Mouse (Mus musculus): ENCODE data around the gene Gm12258. TPM values are rescaled to one million over a fixed set of nuclear protein-coding genes. Genes with fewer than 3 reads are reported as not detected.

The Gm12258 gene
- polyA plus RNA-seq, 1 experiment from 2014 or later, result 5.4 TPM

GRCm38 (mm10) chr11:58860744-58861143, 13.8 kb downstream of the Gm12258 start:
- H3K4me3 ChIP-seq (ENCODE audit: low read depth, low read length), result no peak overlapping the region
- H3K9me3 ChIP-seq (ENCODE audit: low read length), result peaks cover 12% of the 10 kb centered on the region
- H3K27me3 ChIP-seq (replicated peaks; ENCODE audit: insufficient read depth, low read length), result no peaks in the 10 kb centered on the region
- H3K36me3 ChIP-seq (ENCODE audit: insufficient read depth, low read length), result peaks cover 51% of the 10 kb centered on the region
- no peaks in the 10 kb centered on the region for H3K4me1 ChIP-seq (ENCODE audit: insufficient read depth, low read depth, low read length)
- TF ChIP-seq EP300 (IDR thresholded peaks at IDR 0.05) (no peak), CTCF (IDR thresholded peaks at IDR 0.05) (no peak)
- no peak for DNase-seq (ENCODE audit: low spot score)
- ATAC-seq, result no peak
- no peak overlapping the region for H3K4me2 ChIP-seq (replicated peaks; ENCODE audit: low read depth, low read length)
- WGBS, result 96% methylated on average over 8 of the region's 8 CpGs
- H3K27ac ChIP-seq (ENCODE audit: low read length), result no peak overlapping the region
- no peak overlapping the region for H3K9ac ChIP-seq (replicated peaks; ENCODE audit: low read depth)

GRCm38 (mm10) chr11:58867039-58867953, 20.3 kb downstream of the Gm12258 start, which contains the start of gene 2810021J22Rik:
TSS of gene 2810021J22Rik (plus strand) at chr11:58867216.
- WGBS, result 2% methylated on average over 37 of the region's 37 CpGs
- peak; percentile 82 for DNase-seq (ENCODE audit: low spot score)
- TF ChIP-seq CTCF (IDR thresholded peaks at IDR 0.05), result peak; percentile 38
- no peak for TF ChIP-seq EP300 (IDR thresholded peaks at IDR 0.05)
- Histone ChIP-seq H3K27me3 (replicated peaks; ENCODE audit: insufficient read depth, low read length) (no peaks in the 10 kb centered on the region), H3K9me3 (ENCODE audit: low read length) (no peaks in the 10 kb centered on the region), H3K4me2 (replicated peaks; ENCODE audit: low read depth, low read length) (peak within 1 kb of the TSS; percentile 84), H3K27ac (ENCODE audit: low read length) (peak within 1 kb of the TSS; percentile 62; the same call in 1 of the 2 replicates), H3K4me1 (ENCODE audit: insufficient read depth, low read depth, low read length) (peaks cover 8% of the 10 kb centered on the region; the same call in 1 of the 2 replicates), H3K4me3 (ENCODE audit: low read depth, low read length) (peak within 1 kb of the TSS; percentile 63), H3K36me3 (ENCODE audit: insufficient read depth, low read length) (peaks cover 3% of the 10 kb centered on the region; the same call in 1 of the 2 replicates), H3K9ac (replicated peaks; ENCODE audit: low read depth) (peak within 1 kb of the TSS; percentile 59)
- ATAC-seq, result peak; percentile 91

- Histone ChIP-seq H3K27me3 (replicated peaks; ENCODE audit: insufficient read depth, low read length) (no peaks in the 10 kb centered on the region), H3K9me3 (ENCODE audit: low read length) (no peaks in the 10 kb centered on the region), H3K27ac (ENCODE audit: low read length) (no peak overlapping the region), H3K9ac (replicated peaks; ENCODE audit: low read depth) (no peak overlapping the region), H3K4me1 (ENCODE audit: insufficient read depth, low read depth, low read length) (peaks cover 8% of the 10 kb centered on the region; the same call in 1 of the 2 replicates), H3K4me3 (ENCODE audit: low read depth, low read length) (peak overlapping the region; percentile 63; the same call in 1 of the 2 replicates), H3K36me3 (ENCODE audit: insufficient read depth, low read length) (peaks cover 3% of the 10 kb centered on the region; the same call in 1 of the 2 replicates), H3K4me2 (replicated peaks; ENCODE audit: low read depth, low read length) (peak overlapping the region; percentile 84)
- WGBS, result 83% methylated on average over 6 of the region's 6 CpGs
- DNase-seq (ENCODE audit: low spot score) (no peak), ATAC-seq (no peak)
- TF ChIP-seq EP300 (IDR thresholded peaks at IDR 0.05), result no peak
- TF ChIP-seq CTCF (IDR thresholded peaks at IDR 0.05), result no peak
Measured at GRCm38 (mm10) chr11:58867954-58868330, 21.0 kb downstream of the Gm12258 start.

- WGBS, result 79% methylated on average over 4 of the region's 4 CpGs
- no peaks in the 10 kb centered on the region for H3K27me3 ChIP-seq (replicated peaks; ENCODE audit: insufficient read depth, low read length)
- H3K4me1 ChIP-seq (ENCODE audit: insufficient read depth, low read depth, low read length), result peaks cover 8% of the 10 kb centered on the region; the same call in 1 of the 2 replicates
- H3K4me3 ChIP-seq (ENCODE audit: low read depth, low read length), result no peak overlapping the region
- ATAC-seq (no peak), DNase-seq (ENCODE audit: low spot score) (no peak)
- no peak overlapping the region for H3K27ac ChIP-seq (ENCODE audit: low read length)
- peaks cover 3% of the 10 kb centered on the region; the same call in 1 of the 2 replicates for H3K36me3 ChIP-seq (ENCODE audit: insufficient read depth, low read length)
- H3K9ac ChIP-seq (replicated peaks; ENCODE audit: low read depth), result no peak overlapping the region
- H3K9me3 ChIP-seq (ENCODE audit: low read length), result no peaks in the 10 kb centered on the region
- H3K4me2 ChIP-seq (replicated peaks; ENCODE audit: low read depth, low read length), result no peak overlapping the region
- no peak for TF ChIP-seq CTCF (IDR thresholded peaks at IDR 0.05)
- TF ChIP-seq EP300 (IDR thresholded peaks at IDR 0.05), result no peak
Measured at GRCm38 (mm10) chr11:58870961-58871360, 24.0 kb downstream of the Gm12258 start.

- H3K9me3 ChIP-seq (ENCODE audit: low read length), result no peaks in the 10 kb centered on the region
- H3K4me2 ChIP-seq (replicated peaks; ENCODE audit: low read depth, low read length), result no peak overlapping the region
- no peak overlapping the region for H3K27ac ChIP-seq (ENCODE audit: low read length)
- no peaks in the 10 kb centered on the region for H3K4me1 ChIP-seq (ENCODE audit: insufficient read depth, low read depth, low read length)
- ATAC-seq (no peak), DNase-seq (ENCODE audit: low spot score) (no peak)
- peaks cover 13% of the 10 kb centered on the region; the same call in 1 of the 2 replicates for H3K36me3 ChIP-seq (ENCODE audit: insufficient read depth, low read length)
- 78% methylated on average over 8 of the region's 8 CpGs for WGBS
- H3K4me3 ChIP-seq (ENCODE audit: low read depth, low read length), result no peak overlapping the region
- TF ChIP-seq EP300 (IDR thresholded peaks at IDR 0.05) (no peak), CTCF (IDR thresholded peaks at IDR 0.05) (no peak)
- no peak overlapping the region for H3K9ac ChIP-seq (replicated peaks; ENCODE audit: low read depth)
- no peaks in the 10 kb centered on the region for H3K27me3 ChIP-seq (replicated peaks; ENCODE audit: insufficient read depth, low read length)
Measured at GRCm38 (mm10) chr11:58883756-58884155, 36.8 kb downstream of the Gm12258 start.

GRCm38 (mm10) chr11:58890511-58890910, 43.6 kb downstream of the Gm12258 start:
- Histone ChIP-seq H3K36me3 (ENCODE audit: insufficient read depth, low read length) (peaks cover 38% of the 10 kb centered on the region), H3K4me2 (replicated peaks; ENCODE audit: low read depth, low read length) (no peak overlapping the region), H3K9ac (replicated peaks; ENCODE audit: low read depth) (no peak overlapping the region), H3K4me3 (ENCODE audit: low read depth, low read length) (no peak overlapping the region), H3K9me3 (ENCODE audit: low read length) (no peaks in the 10 kb centered on the region), H3K27me3 (replicated peaks; ENCODE audit: insufficient read depth, low read length) (no peaks in the 10 kb centered on the region), H3K27ac (ENCODE audit: low read length) (no peak overlapping the region), H3K4me1 (ENCODE audit: insufficient read depth, low read depth, low read length) (no peaks in the 10 kb centered on the region)
- ATAC-seq (no peak), DNase-seq (ENCODE audit: low spot score) (no peak)
- TF ChIP-seq CTCF (IDR thresholded peaks at IDR 0.05) (no peak), EP300 (IDR thresholded peaks at IDR 0.05) (no peak)
- 79% methylated on average over 10 of the region's 10 CpGs for WGBS
